ENCODE assay signal across 11 mouse cellular contexts in the genomic region with DNA sequence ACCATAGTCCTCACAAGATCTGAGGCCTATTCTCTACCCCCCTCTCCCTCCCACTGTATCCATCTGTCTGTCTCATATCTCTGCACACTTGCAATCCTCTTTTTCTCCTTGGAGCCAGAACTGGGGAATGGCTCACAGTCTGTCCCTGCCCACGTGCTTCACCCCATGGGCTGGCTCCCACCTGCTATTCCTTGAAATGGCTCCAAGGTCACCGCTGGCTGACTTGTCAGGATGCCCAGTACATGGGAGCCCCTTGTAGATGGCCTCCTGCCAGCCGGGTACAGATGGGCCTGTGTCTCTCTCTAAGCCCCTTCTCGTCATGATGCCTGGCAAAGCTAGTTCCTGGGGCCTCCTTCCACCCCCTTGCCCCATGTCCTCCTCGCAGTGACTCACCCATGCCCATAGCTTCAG.
DNase-seq lines count a peak whose midpoint lies in the region; ATAC-seq and TF ChIP-seq lines count a peak whose summit lies in the region.
"Had no signal": no experiment of that assay in that cellular context is flagged by ENCODE, and none has a peak within 500 bp of the region (broad histone marks: within the 10 kb centered on the region; RNA-seq: fewer than 3 reads in every experiment).

No protein-coding gene starts in this region.

- H3K4me2 ChIP-seq in forebrain, embryonic 16.5 days (ENCODE audit: low read length), result no peak overlapping the region
- no peak overlapping the region for H3K4me2 ChIP-seq in midbrain, postnatal 0 days (ENCODE audit: low read depth, low read length, poor library complexity, severe bottlenecking)
- H3K4me2 ChIP-seq: limb, embryonic 13.5 days had no signal

- DNase-seq in heart, postnatal 4 days, result peak; percentile 16
- DNase-seq in heart, adult 2 months, result no peak
- DNase-seq in cerebellum, adult 11 months, result peak; percentile 67
- peak; percentile 86 for DNase-seq in midbrain, postnatal 0 days (ENCODE audit: low spot score)
- DNase-seq in kidney, postnatal 4 days, result no peak
- DNase-seq in heart, postnatal 36 days, result no peak
- DNase-seq in embryo, embryonic 10 days (ENCODE audit: low spot score), result no peak

- no peaks in the 10 kb centered on the region for H3K9me3 ChIP-seq in forebrain, embryonic 16.5 days (ENCODE audit: control insufficient read depth, low read length)
- no peaks in the 10 kb centered on the region for H3K9me3 ChIP-seq in midbrain, postnatal 0 days (ENCODE audit: low read length)
- H3K9me3 ChIP-seq: embryonic facial prominence, embryonic 10.5 days; limb, embryonic 13.5 days had no signal

- no peak for TF ChIP-seq CTCF in heart, adult 2 months (IDR thresholded peaks at IDR 0.05)
- TF ChIP-seq CTCF in midbrain, postnatal 0 days (IDR thresholded peaks at IDR 0.05), result no peak

- no peak overlapping the region for H3K4me3 ChIP-seq in heart, adult 2 months
- no peak overlapping the region for H3K4me3 ChIP-seq in forebrain, embryonic 16.5 days (replicated peaks; ENCODE audit: low read length)
- H3K4me3 ChIP-seq in midbrain, postnatal 0 days (ENCODE audit: low read depth, low read length), result no peak overlapping the region
- H3K4me3 ChIP-seq: embryonic facial prominence, embryonic 10.5 days; limb, embryonic 13.5 days had no signal

- H3K9ac ChIP-seq in heart, adult 2 months (ENCODE audit: low read depth, low read length), result no peak overlapping the region
- no peak overlapping the region for H3K9ac ChIP-seq in forebrain, embryonic 16.5 days (replicated peaks; ENCODE audit: low read depth, low read length)
- H3K9ac ChIP-seq in midbrain, postnatal 0 days (replicated peaks; ENCODE audit: low read length, poor library complexity, severe bottlenecking), result no peak overlapping the region
- H3K9ac ChIP-seq: limb, embryonic 13.5 days had no signal

- no peaks in the 10 kb centered on the region for H3K36me3 ChIP-seq in heart, adult 2 months (ENCODE audit: control insufficient read depth, insufficient read depth, low read length)
- H3K36me3 ChIP-seq in forebrain, embryonic 16.5 days (ENCODE audit: control insufficient read depth, insufficient read depth), result no peaks in the 10 kb centered on the region
- H3K36me3 ChIP-seq in midbrain, postnatal 0 days (ENCODE audit: insufficient read depth, low read length), result peaks cover 2% of the 10 kb centered on the region
- H3K36me3 ChIP-seq: embryonic facial prominence, embryonic 10.5 days; limb, embryonic 13.5 days had no signal

- H3K79me2 ChIP-seq in heart, adult 2 months (replicated peaks; ENCODE audit: control insufficient read depth, insufficient read depth, low read length), result no peaks in the 10 kb centered on the region

- no peak overlapping the region for H3K27ac ChIP-seq in heart, adult 2 months
- H3K27ac ChIP-seq in forebrain, embryonic 16.5 days (ENCODE audit: low read length), result no peak overlapping the region
- no peak overlapping the region for H3K27ac ChIP-seq in midbrain, postnatal 0 days (ENCODE audit: low read depth, low read length)
- H3K27ac ChIP-seq: embryonic facial prominence, embryonic 10.5 days; limb, embryonic 13.5 days had no signal

- intact Hi-C loops in heart, adult 2 months (cut with DNase I), result no loop called here
- intact Hi-C loops in heart, postnatal 36 days (cut with DNase I), result no loop called here

- TF ChIP-seq POLR2A in heart, adult 2 months (IDR thresholded peaks at IDR 0.05; ENCODE audit: insufficient read depth, low read depth, low read length), result no peak

- H3K27me3 ChIP-seq in heart, adult 2 months (ENCODE audit: control insufficient read depth, insufficient read depth, low read length), result no peaks in the 10 kb centered on the region
- H3K27me3 ChIP-seq in forebrain, embryonic 16.5 days (replicated peaks; ENCODE audit: control insufficient read depth, insufficient read depth, low read length), result no peaks in the 10 kb centered on the region
- H3K27me3 ChIP-seq in midbrain, postnatal 0 days (ENCODE audit: insufficient read depth, low read length), result no peaks in the 10 kb centered on the region
- H3K27me3 ChIP-seq: limb, embryonic 13.5 days had no signal

- TF ChIP-seq EP300 in heart, adult 2 months (IDR thresholded peaks at IDR 0.05; ENCODE audit: insufficient read depth, low read depth, low read length), result no peak

- no peaks in the 10 kb centered on the region for H3K4me1 ChIP-seq in heart, adult 2 months (ENCODE audit: control insufficient read depth, insufficient read depth, low read length)
- H3K4me1 ChIP-seq in forebrain, embryonic 16.5 days (replicated peaks; ENCODE audit: control insufficient read depth, insufficient read depth, low read length), result peaks cover 16% of the 10 kb centered on the region
- H3K4me1 ChIP-seq in midbrain, postnatal 0 days (ENCODE audit: insufficient read depth, low read length), result 0 out of 2 replicates have a peak, but pooled peaks cover 3% of the 10 kb centered on the region
- H3K4me1 ChIP-seq: embryonic facial prominence, embryonic 10.5 days; limb, embryonic 13.5 days had no signal

- ATAC-seq in forebrain, embryonic 16.5 days, result peak; percentile 51
- ATAC-seq in midbrain, postnatal 0 days (ENCODE audit: low FRiP score), result peak; percentile 29; the same call in 1 of the 2 replicates
- ATAC-seq: intestine, postnatal 0 days had no signal

- 60% methylated on average over 5 of the region's 5 CpGs for WGBS in heart, adult 2 months
- 38% methylated on average over 5 of the region's 5 CpGs for WGBS in forebrain, embryonic 16.5 days
- WGBS in midbrain, postnatal 0 days, result 63% methylated on average over 5 of the region's 5 CpGs

Comparison
In these comparisons a context has a peak if more than half of its experiments do, and no peak if none do; other contexts are left out.
1. DNase-seq: peak in heart, postnatal 4 days (single experiment), cerebellum, adult 11 months (single experiment) and midbrain, postnatal 0 days (single experiment); none in heart, adult 2 months (0 of 2), kidney, postnatal 4 days (0 of 2), heart, postnatal 36 days (0 of 2) and embryo, embryonic 10 days (single experiment).